Mouse (Mus musculus): Measurements from ENCODE around the gene Ip6k2. TPM values are rescaled to one million over a fixed set of nuclear protein-coding genes. Genes with fewer than 3 reads are reported as not detected.

Ip6k2 gene
- polyA plus RNA-seq, 1 experiment from 2014 or later = 74.7 TPM

DNA sequence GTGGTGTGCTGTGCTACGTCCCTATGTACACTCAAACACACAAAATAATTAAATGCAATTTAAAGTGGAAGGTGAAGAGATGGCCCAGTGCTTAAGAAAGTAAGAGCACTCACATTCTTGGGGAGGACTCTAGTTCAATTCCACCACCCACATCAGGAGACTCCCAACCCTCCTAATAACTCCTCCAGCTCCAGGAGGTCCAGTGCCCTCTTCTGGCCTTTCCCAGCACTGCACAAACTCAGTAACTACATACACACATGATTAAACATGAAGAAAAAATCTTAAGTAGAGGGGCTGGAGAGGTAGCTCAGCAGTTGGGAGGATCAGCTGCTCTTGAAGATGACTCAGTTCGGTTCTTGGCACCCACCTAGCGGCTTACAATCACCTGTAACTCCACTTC, 35.9 kb downstream of the Ip6k2 start:
- DNase-seq (ENCODE audit: low spot score) (no peak), ATAC-seq (ENCODE audit: low read depth) (no peak)
- no peak overlapping the region for H3K9ac ChIP-seq (ENCODE audit: low read depth, low read length)
- no peaks in the 10 kb centered on the region for H3K9me3 ChIP-seq (ENCODE audit: control insufficient read depth, low read length)
- WGBS = 68% methylated on average over 3 of the region's 3 CpGs
- H3K4me3 ChIP-seq (ENCODE audit: low read depth, low read length) = no peak overlapping the region
- H3K4me1 ChIP-seq (ENCODE audit: control insufficient read depth, insufficient read depth, low read length) = no peaks in the 10 kb centered on the region
- peaks cover 17% of the 10 kb centered on the region for H3K27me3 ChIP-seq (replicated peaks; ENCODE audit: control insufficient read depth, insufficient read depth, low read length)
- peaks cover 36% of the 10 kb centered on the region for H3K36me3 ChIP-seq (ENCODE audit: control insufficient read depth, insufficient read depth, low read length)
- no peak overlapping the region for H3K27ac ChIP-seq (replicated peaks; ENCODE audit: low read depth, low read length)
- H3K4me2 ChIP-seq (ENCODE audit: low read depth, low read length) = no peak overlapping the region

DNA sequence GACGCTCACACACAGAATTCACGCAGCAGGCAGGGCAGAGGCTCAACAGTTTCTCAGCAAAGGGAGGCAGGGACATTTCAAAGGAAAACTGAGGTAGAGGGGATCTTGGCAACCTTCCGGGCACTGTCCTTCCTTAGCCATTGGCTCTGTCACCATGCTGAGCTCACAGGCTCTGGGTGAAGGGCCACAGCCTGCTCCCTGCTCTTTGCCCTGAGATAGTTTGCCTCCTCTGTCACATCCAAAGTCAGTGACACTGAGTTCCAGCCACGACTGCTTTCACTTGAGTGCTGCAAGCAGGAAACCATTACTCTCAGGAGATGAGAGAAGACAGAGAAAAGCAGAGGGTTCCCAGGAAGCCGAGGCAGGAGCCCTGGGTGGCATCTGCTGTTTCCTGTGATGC, 36.5 kb downstream of the Ip6k2 start:
- Histone ChIP-seq H3K4me3 (ENCODE audit: low read depth, low read length) (no peak overlapping the region), H3K4me1 (ENCODE audit: control insufficient read depth, insufficient read depth, low read length) (no peaks in the 10 kb centered on the region), H3K4me2 (ENCODE audit: low read depth, low read length) (no peak overlapping the region), H3K27me3 (replicated peaks; ENCODE audit: control insufficient read depth, insufficient read depth, low read length) (peaks cover 22% of the 10 kb centered on the region), H3K27ac (replicated peaks; ENCODE audit: low read depth, low read length) (no peak overlapping the region), H3K36me3 (ENCODE audit: control insufficient read depth, insufficient read depth, low read length) (peaks cover 30% of the 10 kb centered on the region), H3K9ac (ENCODE audit: low read depth, low read length) (no peak overlapping the region), H3K9me3 (ENCODE audit: control insufficient read depth, low read length) (no peaks in the 10 kb centered on the region)
- no peak for ATAC-seq (ENCODE audit: low read depth)
- 60% methylated on average over 5 of the region's 5 CpGs for WGBS
- DNase-seq (ENCODE audit: low spot score) = no peak

DNA sequence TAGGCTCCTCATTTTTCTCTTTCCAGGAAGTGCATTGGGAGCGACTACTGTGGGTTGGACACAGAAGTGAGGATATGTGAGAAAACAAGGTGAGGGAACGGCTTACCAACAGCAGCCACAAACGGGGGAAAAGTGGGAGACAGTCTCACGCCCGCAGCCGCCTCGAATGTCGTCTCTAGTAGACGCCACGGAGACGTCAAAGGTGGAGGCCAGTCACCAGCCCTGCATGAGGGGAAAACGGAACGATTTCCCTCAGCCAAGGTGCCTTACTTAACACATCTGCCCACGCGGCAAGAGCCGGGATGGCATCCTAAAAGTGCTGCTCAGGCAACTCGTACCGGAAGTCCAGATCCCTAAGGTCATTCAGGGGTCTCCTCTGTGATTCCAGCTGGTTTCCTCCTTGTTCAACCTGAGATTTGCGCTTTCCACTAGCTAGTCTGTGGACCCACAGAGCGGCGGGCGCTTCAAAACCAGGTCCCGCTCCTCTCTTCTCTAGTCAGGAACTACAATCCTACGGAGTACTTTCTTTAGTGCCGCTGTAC, 40.6 kb downstream of the Ip6k2 start:
- Histone ChIP-seq H3K9me3 (ENCODE audit: control insufficient read depth, low read length) (no peaks in the 10 kb centered on the region), H3K4me2 (ENCODE audit: low read depth, low read length) (no peak overlapping the region; the same call in 1 of the 2 replicates), H3K9ac (ENCODE audit: low read depth, low read length) (no peak overlapping the region), H3K4me3 (ENCODE audit: low read depth, low read length) (no peak overlapping the region), H3K4me1 (ENCODE audit: control insufficient read depth, insufficient read depth, low read length) (peaks cover 12% of the 10 kb centered on the region; the same call in 1 of the 2 replicates), H3K36me3 (ENCODE audit: control insufficient read depth, insufficient read depth, low read length) (no peaks in the 10 kb centered on the region), H3K27me3 (replicated peaks; ENCODE audit: control insufficient read depth, insufficient read depth, low read length) (peaks cover 61% of the 10 kb centered on the region), H3K27ac (replicated peaks; ENCODE audit: low read depth, low read length) (no peak overlapping the region)
- DNase-seq (ENCODE audit: low spot score) = no peak
- ATAC-seq (ENCODE audit: low read depth) = no peak
- WGBS = 6% methylated on average over 25 of the region's 25 CpGs

DNA sequence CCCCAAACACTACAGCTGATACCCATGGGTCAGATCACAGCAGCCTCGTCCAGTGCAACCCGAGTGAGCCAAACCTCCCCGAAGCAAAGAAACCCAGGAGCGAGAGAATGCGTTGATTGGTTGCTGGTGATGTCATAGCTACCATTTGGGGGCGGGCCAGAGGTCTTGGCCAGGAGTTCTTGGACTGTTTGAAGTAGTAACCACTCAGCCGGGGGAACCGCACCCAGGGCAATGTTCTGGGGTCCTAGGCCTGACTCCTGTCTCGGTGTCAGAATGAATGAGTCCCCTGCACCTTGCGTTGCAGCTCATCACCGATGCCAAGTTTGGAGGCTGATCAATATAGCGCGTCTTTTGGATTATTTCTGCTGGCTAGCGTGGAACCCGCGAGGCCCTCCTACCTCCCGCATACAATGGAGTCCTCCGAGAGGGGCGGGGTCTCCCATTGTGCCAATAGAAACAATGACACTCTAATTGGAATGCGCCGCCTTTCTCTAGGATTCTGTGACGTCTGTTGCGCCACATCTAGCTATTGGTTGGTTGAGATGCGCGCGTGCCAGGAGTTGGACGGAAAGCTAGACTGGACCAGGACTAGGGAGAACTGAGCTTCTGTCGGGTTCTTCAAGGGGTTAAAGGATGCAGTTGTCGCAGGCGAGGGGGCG, 41.3 kb downstream of the Ip6k2 start:
- Histone ChIP-seq H3K4me3 (ENCODE audit: low read depth, low read length) (0 out of 2 replicates have a peak overlapping the region, but pooled peaks have one; percentile 44), H3K9ac (ENCODE audit: low read depth, low read length) (no peak overlapping the region), H3K9me3 (ENCODE audit: control insufficient read depth, low read length) (no peaks in the 10 kb centered on the region), H3K36me3 (ENCODE audit: control insufficient read depth, insufficient read depth, low read length) (no peaks in the 10 kb centered on the region), H3K27me3 (replicated peaks; ENCODE audit: control insufficient read depth, insufficient read depth, low read length) (peaks cover 68% of the 10 kb centered on the region), H3K4me1 (ENCODE audit: control insufficient read depth, insufficient read depth, low read length) (peaks cover 12% of the 10 kb centered on the region; the same call in 1 of the 2 replicates), H3K27ac (replicated peaks; ENCODE audit: low read depth, low read length) (no peak overlapping the region), H3K4me2 (ENCODE audit: low read depth, low read length) (no peak overlapping the region)
- DNase-seq (ENCODE audit: low spot score) (peak; percentile 67), ATAC-seq (ENCODE audit: low read depth) (peak; percentile 68)
- WGBS = 0% methylated on average over 31 of the region's 31 CpGs

DNA sequence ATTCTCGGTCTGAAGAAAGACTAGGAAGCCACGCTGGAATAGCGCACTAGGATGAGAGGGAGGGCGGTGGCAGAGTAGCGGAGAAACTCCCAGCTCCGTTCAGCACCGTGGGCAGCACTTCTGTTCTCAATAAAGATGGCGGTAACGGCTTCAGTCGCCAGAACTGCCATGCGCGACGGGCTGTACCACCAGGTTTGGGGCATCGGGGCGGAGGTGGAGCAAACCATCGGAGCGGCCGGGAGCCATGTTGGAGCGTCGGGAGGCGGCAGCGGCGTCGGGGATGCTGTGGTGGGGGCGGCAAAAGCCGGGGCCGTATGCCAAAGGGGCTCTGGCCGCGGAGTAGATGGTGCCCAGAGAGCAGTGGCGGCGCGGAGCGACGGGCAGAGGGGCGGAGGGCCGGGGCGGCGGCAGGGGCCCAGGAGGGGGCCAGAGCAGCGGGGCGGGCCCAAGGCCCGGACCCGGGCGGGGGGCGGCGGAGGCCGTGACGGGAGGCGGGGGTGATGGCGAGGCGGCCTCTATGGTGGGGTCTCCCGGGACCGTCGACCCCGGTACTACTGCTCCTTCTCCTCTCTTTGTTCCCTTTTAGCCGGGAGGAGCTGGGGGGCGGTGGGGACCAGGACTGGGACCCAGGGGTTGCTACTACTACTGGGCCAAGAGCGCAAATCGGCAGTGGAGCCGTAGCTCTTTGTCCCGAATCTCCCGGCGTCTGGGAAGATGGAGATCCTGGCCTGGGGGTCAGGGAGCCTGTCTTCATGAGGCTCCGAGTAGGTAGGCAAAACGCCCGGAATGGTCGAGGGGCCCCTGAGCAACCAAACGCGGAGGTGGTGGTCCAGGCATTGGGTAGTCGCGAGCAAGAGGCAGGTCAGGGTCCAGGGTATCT, 42.5 kb downstream of the Ip6k2 start, which contains the start of gene Celsr3:
Gene Celsr3 (plus strand): TSS at position 501 of the 880 bp plus-strand sequence.
- no peak within 1 kb of the TSS for H3K9ac ChIP-seq (ENCODE audit: low read depth, low read length)
- WGBS = 2% methylated on average over 43 of the region's 70 CpGs

GRCm38 (mm10) chr9:108826700-108827340, 43.2 kb downstream of the Ip6k2 start:
- H3K27ac ChIP-seq (replicated peaks; ENCODE audit: low read depth, low read length) = no peak overlapping the region
- H3K4me2 ChIP-seq (ENCODE audit: low read depth, low read length) = peak overlapping the region; percentile 83
- DNase-seq (ENCODE audit: low spot score) (peak; percentile 69), ATAC-seq (ENCODE audit: low read depth) (peak; percentile 23; the same call in 1 of the 2 replicates)
- H3K9ac ChIP-seq (ENCODE audit: low read depth, low read length) = no peak overlapping the region
- no peaks in the 10 kb centered on the region for H3K36me3 ChIP-seq (ENCODE audit: control insufficient read depth, insufficient read depth, low read length)
- no peaks in the 10 kb centered on the region for H3K9me3 ChIP-seq (ENCODE audit: control insufficient read depth, low read length)
- H3K4me1 ChIP-seq (ENCODE audit: control insufficient read depth, insufficient read depth, low read length) = peaks cover 15% of the 10 kb centered on the region; the same call in 1 of the 2 replicates
- H3K4me3 ChIP-seq (ENCODE audit: low read depth, low read length) = peak overlapping the region; percentile 44
- peaks cover 87% of the 10 kb centered on the region for H3K27me3 ChIP-seq (replicated peaks; ENCODE audit: control insufficient read depth, insufficient read depth, low read length)
- WGBS = 3% methylated on average over 31 of the region's 39 CpGs

More for the DNA sequence above, 42.5 kb downstream of the Ip6k2 start, which contains the start of gene Celsr3:
- peak; percentile 67 for ATAC-seq (ENCODE audit: low read depth)
- DNase-seq (ENCODE audit: low spot score) = peak; percentile 93
- Histone ChIP-seq H3K27me3 (replicated peaks; ENCODE audit: control insufficient read depth, insufficient read depth, low read length) (peaks cover 80% of the 10 kb centered on the region), H3K36me3 (ENCODE audit: control insufficient read depth, insufficient read depth, low read length) (no peaks in the 10 kb centered on the region), H3K4me2 (ENCODE audit: low read depth, low read length) (peak within 1 kb of the TSS; percentile 83), H3K4me1 (ENCODE audit: control insufficient read depth, insufficient read depth, low read length) (peaks cover 12% of the 10 kb centered on the region; the same call in 1 of the 2 replicates), H3K27ac (replicated peaks; ENCODE audit: low read depth, low read length) (no peak within 1 kb of the TSS), H3K9me3 (ENCODE audit: control insufficient read depth, low read length) (no peaks in the 10 kb centered on the region), H3K4me3 (ENCODE audit: low read depth, low read length) (peak within 1 kb of the TSS; percentile 44)

DNA sequence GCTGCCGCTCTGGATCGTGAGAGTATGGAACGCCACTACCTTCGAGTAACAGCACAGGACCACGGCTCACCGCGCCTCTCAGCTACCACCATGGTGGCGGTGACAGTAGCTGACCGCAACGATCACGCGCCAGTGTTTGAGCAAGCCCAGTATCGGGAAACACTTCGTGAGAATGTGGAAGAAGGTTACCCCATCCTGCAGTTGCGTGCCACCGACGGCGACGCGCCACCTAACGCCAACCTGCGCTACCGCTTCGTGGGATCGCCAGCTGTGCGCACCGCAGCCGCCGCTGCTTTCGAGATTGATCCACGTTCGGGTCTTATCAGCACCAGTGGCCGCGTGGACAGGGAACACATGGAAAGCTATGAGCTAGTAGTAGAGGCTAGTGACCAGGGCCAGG, 43.9 kb downstream of the Ip6k2 start:
- Histone ChIP-seq H3K27ac (replicated peaks; ENCODE audit: low read depth, low read length) (no peak overlapping the region), H3K9ac (ENCODE audit: low read depth, low read length) (no peak overlapping the region), H3K4me3 (ENCODE audit: low read depth, low read length) (peak overlapping the region; percentile 37), H3K9me3 (ENCODE audit: control insufficient read depth, low read length) (no peaks in the 10 kb centered on the region), H3K4me1 (ENCODE audit: control insufficient read depth, insufficient read depth, low read length) (peaks cover 19% of the 10 kb centered on the region), H3K36me3 (ENCODE audit: control insufficient read depth, insufficient read depth, low read length) (no peaks in the 10 kb centered on the region), H3K27me3 (replicated peaks; ENCODE audit: control insufficient read depth, insufficient read depth, low read length) (peaks cover 93% of the 10 kb centered on the region), H3K4me2 (ENCODE audit: low read depth, low read length) (peak overlapping the region; percentile 83)
- DNase-seq (ENCODE audit: low spot score) = no peak
- 8% methylated on average over 33 of the region's 34 CpGs for WGBS
- ATAC-seq (ENCODE audit: low read depth) = no peak

DNA sequence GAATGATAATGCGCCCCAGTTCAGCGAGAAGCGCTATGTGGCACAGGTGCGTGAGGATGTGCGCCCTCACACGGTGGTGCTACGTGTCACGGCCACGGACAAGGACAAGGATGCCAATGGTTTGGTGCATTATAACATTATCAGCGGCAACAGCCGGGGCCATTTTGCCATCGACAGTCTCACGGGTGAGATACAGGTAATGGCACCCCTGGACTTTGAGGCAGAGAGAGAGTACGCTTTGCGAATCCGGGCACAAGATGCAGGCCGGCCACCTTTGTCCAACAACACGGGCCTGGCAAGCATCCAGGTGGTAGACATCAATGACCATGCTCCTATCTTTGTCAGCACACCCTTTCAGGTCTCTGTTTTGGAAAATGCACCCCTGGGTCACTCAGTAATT, 44.3 kb downstream of the Ip6k2 start:
- Histone ChIP-seq H3K27ac (replicated peaks; ENCODE audit: low read depth, low read length) (no peak overlapping the region), H3K27me3 (replicated peaks; ENCODE audit: control insufficient read depth, insufficient read depth, low read length) (peaks cover 97% of the 10 kb centered on the region), H3K4me1 (ENCODE audit: control insufficient read depth, insufficient read depth, low read length) (peaks cover 22% of the 10 kb centered on the region), H3K9ac (ENCODE audit: low read depth, low read length) (no peak overlapping the region), H3K9me3 (ENCODE audit: control insufficient read depth, low read length) (no peaks in the 10 kb centered on the region), H3K4me3 (ENCODE audit: low read depth, low read length) (peak overlapping the region; percentile 37; the same call in 1 of the 2 replicates), H3K4me2 (ENCODE audit: low read depth, low read length) (peak overlapping the region; percentile 83; the same call in 1 of the 2 replicates), H3K36me3 (ENCODE audit: control insufficient read depth, insufficient read depth, low read length) (no peaks in the 10 kb centered on the region)
- DNase-seq (ENCODE audit: low spot score) (no peak), ATAC-seq (ENCODE audit: low read depth) (no peak)
- WGBS = 63% methylated on average over 18 of the region's 18 CpGs
